Mouse (Mus musculus) megakaryocyte, embryonic 14.5 days (primary cell): Measurements from ENCODE around the gene Otulin.

Source experiments
- FLI1 ChIP-seq: IDR thresholded peaks from 2 replicates; pipeline ENCODE4 v1.6.1; 2012; ENCODE audit warnings: low read length, inconsistent platforms, mixed read lengths
- GATA1 ChIP-seq: IDR thresholded peaks from 3 replicates; pipeline ENCODE4 v1.6.1; 2012; ENCODE audit warnings: mixed read lengths, low read length, inconsistent platforms, borderline replicate concordance

- TF ChIP-seq GATA1, result no peak
- no peak for TF ChIP-seq FLI1
Measured at GRCm38 (mm10) chr15:27583620-27584019, 46.9 kb downstream of the Otulin start.
